Mouse (Mus musculus) ES-E14 (cell line): ENCODE data around the gene Srsf3.
"Not testable (repeated sequence)": the region's sequence is repeated elsewhere in the genome, so short reads cannot be mapped to it uniquely, and the experiment has no call there.

Experiments used
- CHD2 ChIP-seq: IDR thresholded peaks from 2 replicates; pipeline ENCODE4 v1.6.1; 2014; ENCODE audit warnings: mild to moderate bottlenecking, low read depth, low read length, inconsistent platforms
- HCFC1 ChIP-seq: IDR thresholded peaks from 2 replicates; pipeline ENCODE4 v1.6.1; 2012; ENCODE audit warnings: low read length, inconsistent platforms, borderline replicate concordance; ENCODE audit not compliant: insufficient read depth
- MAFK ChIP-seq: IDR thresholded peaks from 2 replicates; pipeline ENCODE4 v1.6.1; 2014; ENCODE audit warnings: mild to moderate bottlenecking, low read depth, low read length, inconsistent platforms; ENCODE audit not compliant: insufficient read depth
- ZC3H11A ChIP-seq: IDR thresholded peaks from 2 replicates; pipeline ENCODE4 v1.6.1; 2012; ENCODE audit warnings: low read depth, mild to moderate bottlenecking, inconsistent platforms, low read length, borderline replicate concordance
- ZNF384 ChIP-seq: IDR thresholded peaks from 2 replicates; pipeline ENCODE4 v1.6.1; 2012; ENCODE audit warnings: low read depth, low read length, inconsistent platforms

GRCm38 (mm10) chr17:29067416-29067815 is 35.0 kb downstream of the Srsf3 start:
- not testable (repeated sequence) for TF ChIP-seq MAFK, CHD2, HCFC1, ZNF384, ZC3H11A
